Mouse (Mus musculus): Measurements from ENCODE around the gene Gm16485. TPM values are rescaled to one million over a fixed set of nuclear protein-coding genes. Genes with fewer than 3 reads are reported as not detected.

The Gm16485 gene
- polyA plus RNA-seq, 1 experiment from 2014 or later = 0.05 TPM

Other genes with a start within 250 kb of the Gm16485 start
- 0.19 and 0.33 TPM in 2 replicates for gene Pgr, start 72.0 kb upstream of the Gm16485 start, polyA plus RNA-seq (2016; fragmentation: Nextera tagmentation; extraction: Ambion mirVana)

All from embryonic facial prominence, embryonic 12.5 days (tissue).